Mouse (Mus musculus): ENCODE data around the gene Mpzl3. TPM values are rescaled to one million over a fixed set of nuclear protein-coding genes. Genes with fewer than 3 reads are reported as not detected.

Gene Mpzl3
- total and polyA plus RNA-seq, 2 experiments from 2014 or later: 1.3 to 2.5 TPM

GRCm38 (mm10) chr9:45066735-45067134 is 11.7 kb downstream of the Mpzl3 start:
- Histone ChIP-seq H3K36me3 (ENCODE audit: insufficient read depth, low read length) (no peaks in the 10 kb centered on the region), H3K4me2 (ENCODE audit: low read depth, low read length, poor library complexity, severe bottlenecking) (no peak overlapping the region), H3K27me3 (ENCODE audit: insufficient read depth, low read length) (no peaks in the 10 kb centered on the region), H3K9ac (replicated peaks; ENCODE audit: low read length, poor library complexity, severe bottlenecking) (no peak overlapping the region), H3K27ac (ENCODE audit: low read depth, low read length) (no peak overlapping the region), H3K9me3 (ENCODE audit: low read length) (no peaks in the 10 kb centered on the region), H3K4me3 (ENCODE audit: low read depth, low read length) (no peak overlapping the region), H3K4me1 (ENCODE audit: insufficient read depth, low read length) (no peaks in the 10 kb centered on the region)
- ATAC-seq (ENCODE audit: low FRiP score): no peak
- no peak for DNase-seq (ENCODE audit: low spot score)
- WGBS: 82% methylated on average over 4 of the region's 4 CpGs
- TF ChIP-seq CTCF (IDR thresholded peaks at IDR 0.05): no peak

- no peaks in the 10 kb centered on the region for H3K27me3 ChIP-seq (ENCODE audit: insufficient read depth, low read length)
- no peak for ATAC-seq (ENCODE audit: low FRiP score)
- no peak overlapping the region for H3K9ac ChIP-seq (replicated peaks; ENCODE audit: low read length, poor library complexity, severe bottlenecking)
- WGBS: 63% methylated on average over 3 of the region's 3 CpGs
- DNase-seq (ENCODE audit: low spot score): no peak
- no peak for TF ChIP-seq CTCF (IDR thresholded peaks at IDR 0.05)
- H3K36me3 ChIP-seq (ENCODE audit: insufficient read depth, low read length): no peaks in the 10 kb centered on the region
- no peak overlapping the region for H3K4me2 ChIP-seq (ENCODE audit: low read depth, low read length, poor library complexity, severe bottlenecking)
- H3K9me3 ChIP-seq (ENCODE audit: low read length): no peaks in the 10 kb centered on the region
- no peak overlapping the region for H3K27ac ChIP-seq (ENCODE audit: low read depth, low read length)
- H3K4me3 ChIP-seq (ENCODE audit: low read depth, low read length): no peak overlapping the region
- H3K4me1 ChIP-seq (ENCODE audit: insufficient read depth, low read length): no peaks in the 10 kb centered on the region
Observed at GRCm38 (mm10) chr9:45071800-45072199, 16.8 kb downstream of the Mpzl3 start.

- WGBS: 74% methylated on average over 3 of the region's 3 CpGs
- ATAC-seq (ENCODE audit: low FRiP score) (no peak), DNase-seq (ENCODE audit: low spot score) (no peak)
- Histone ChIP-seq H3K27me3 (ENCODE audit: insufficient read depth, low read length) (no peaks in the 10 kb centered on the region), H3K4me3 (ENCODE audit: low read depth, low read length) (no peak overlapping the region), H3K4me2 (ENCODE audit: low read depth, low read length, poor library complexity, severe bottlenecking) (no peak overlapping the region), H3K36me3 (ENCODE audit: insufficient read depth, low read length) (no peaks in the 10 kb centered on the region), H3K27ac (ENCODE audit: low read depth, low read length) (no peak overlapping the region), H3K9me3 (ENCODE audit: low read length) (no peaks in the 10 kb centered on the region), H3K4me1 (ENCODE audit: insufficient read depth, low read length) (no peaks in the 10 kb centered on the region), H3K9ac (replicated peaks; ENCODE audit: low read length, poor library complexity, severe bottlenecking) (no peak overlapping the region)
- TF ChIP-seq CTCF (IDR thresholded peaks at IDR 0.05): no peak
Observed at GRCm38 (mm10) chr9:45077859-45078258, 22.9 kb downstream of the Mpzl3 start.

GRCm38 (mm10) chr9:45079011-45079410 is 24.0 kb downstream of the Mpzl3 start, which contains the start of gene Jaml:
TSS of gene Jaml (plus strand) at chr9:45079183.
- Histone ChIP-seq H3K27me3 (ENCODE audit: insufficient read depth, low read length) (no peaks in the 10 kb centered on the region), H3K27ac (ENCODE audit: low read depth, low read length) (no peak within 1 kb of the TSS), H3K4me3 (ENCODE audit: low read depth, low read length) (no peak within 1 kb of the TSS), H3K36me3 (ENCODE audit: insufficient read depth, low read length) (no peaks in the 10 kb centered on the region), H3K9ac (replicated peaks; ENCODE audit: low read length, poor library complexity, severe bottlenecking) (no peak within 1 kb of the TSS), H3K4me1 (ENCODE audit: insufficient read depth, low read length) (no peaks in the 10 kb centered on the region), H3K4me2 (ENCODE audit: low read depth, low read length, poor library complexity, severe bottlenecking) (no peak within 1 kb of the TSS), H3K9me3 (ENCODE audit: low read length) (no peaks in the 10 kb centered on the region)
- DNase-seq (ENCODE audit: low spot score): no peak
- WGBS: 85% methylated on average over 5 of the region's 5 CpGs
- no peak for ATAC-seq (ENCODE audit: low FRiP score)
- no peak for TF ChIP-seq CTCF (IDR thresholded peaks at IDR 0.05)

DNA sequence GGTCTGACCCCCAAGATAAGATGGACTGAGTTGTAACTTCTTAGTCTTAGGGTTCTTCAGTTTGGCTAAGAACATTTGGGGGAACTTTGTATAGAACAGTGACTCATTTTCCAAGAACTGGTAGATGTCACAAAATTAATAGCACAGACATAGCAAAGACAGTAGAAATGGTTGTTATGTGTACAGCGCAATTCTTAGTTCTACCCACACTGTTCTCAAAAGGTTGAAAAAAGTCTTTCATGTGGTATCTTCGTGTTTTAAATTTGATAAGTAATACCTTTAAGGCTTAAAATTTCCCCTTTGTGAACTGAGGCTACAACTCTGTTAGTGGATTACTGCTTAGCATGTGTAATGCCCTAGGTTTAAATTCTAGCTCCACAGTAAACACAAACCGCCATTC is 28.1 kb downstream of the Mpzl3 start:
- WGBS: 81% methylated on average over 3 of the region's 3 CpGs
- H3K27ac ChIP-seq (ENCODE audit: low read depth, low read length): no peak overlapping the region
- H3K4me1 ChIP-seq (ENCODE audit: insufficient read depth, low read length): no peaks in the 10 kb centered on the region
- no peak overlapping the region for H3K4me2 ChIP-seq (ENCODE audit: low read depth, low read length, poor library complexity, severe bottlenecking)
- ATAC-seq (ENCODE audit: low FRiP score) (no peak), DNase-seq (ENCODE audit: low spot score) (no peak)
- H3K4me3 ChIP-seq (ENCODE audit: low read depth, low read length): no peak overlapping the region
- no peak for TF ChIP-seq CTCF (IDR thresholded peaks at IDR 0.05)
- no peaks in the 10 kb centered on the region for H3K9me3 ChIP-seq (ENCODE audit: low read length)
- no peak overlapping the region for H3K9ac ChIP-seq (replicated peaks; ENCODE audit: low read length, poor library complexity, severe bottlenecking)
- H3K27me3 ChIP-seq (ENCODE audit: insufficient read depth, low read length): no peaks in the 10 kb centered on the region
- no peaks in the 10 kb centered on the region for H3K36me3 ChIP-seq (ENCODE audit: insufficient read depth, low read length)

DNA sequence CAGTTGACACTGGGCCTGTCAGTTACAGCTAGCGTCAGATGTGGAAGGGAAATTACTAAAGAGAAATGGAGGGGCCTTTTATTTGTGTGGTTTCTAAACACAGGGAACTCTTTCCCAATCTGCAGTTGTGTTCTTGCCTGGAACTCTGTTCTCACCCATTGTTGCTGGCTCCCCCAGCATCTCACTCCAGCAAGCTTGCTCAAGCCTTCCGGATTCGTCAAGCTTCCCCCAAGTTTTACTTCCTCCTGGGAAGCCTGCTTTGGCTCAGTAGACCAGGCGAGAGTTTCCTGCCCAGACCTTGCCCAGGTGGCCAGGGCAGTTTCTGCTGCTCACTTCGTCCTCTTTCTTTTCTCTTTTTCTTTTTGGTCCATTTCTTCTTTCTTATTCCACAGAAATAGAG is 29.6 kb downstream of the Mpzl3 start:
- Histone ChIP-seq H3K4me2 (ENCODE audit: low read depth, low read length, poor library complexity, severe bottlenecking) (no peak overlapping the region), H3K36me3 (ENCODE audit: insufficient read depth, low read length) (no peaks in the 10 kb centered on the region), H3K27ac (ENCODE audit: low read depth, low read length) (no peak overlapping the region), H3K9ac (replicated peaks; ENCODE audit: low read length, poor library complexity, severe bottlenecking) (no peak overlapping the region), H3K27me3 (ENCODE audit: insufficient read depth, low read length) (no peaks in the 10 kb centered on the region), H3K4me3 (ENCODE audit: low read depth, low read length) (no peak overlapping the region), H3K4me1 (ENCODE audit: insufficient read depth, low read length) (no peaks in the 10 kb centered on the region), H3K9me3 (ENCODE audit: low read length) (no peaks in the 10 kb centered on the region)
- no peak for TF ChIP-seq CTCF (IDR thresholded peaks at IDR 0.05)
- 76% methylated on average over 5 of the region's 5 CpGs for WGBS
- ATAC-seq (ENCODE audit: low FRiP score) (no peak), DNase-seq (ENCODE audit: low spot score) (no peak)

All from midbrain, postnatal 0 days (tissue).